Mouse (Mus musculus): ENCODE measurements around the gene Taldo1.
A peak's percentile ranks its signal among the peaks of the same experiment; 100 is the strongest.

The Taldo1 gene

GRCm38 (mm10) chr7:141391625-141392551 is at the start of gene Taldo1:
Gene Taldo1, plus strand, starts transcription at chr7:141392199.
- peak; percentile 97 for DNase-seq (ENCODE audit: low spot score)

GRCm38 (mm10) chr7:141343230-141343629 is 48.8 kb upstream of the Taldo1 start:
- DNase-seq (ENCODE audit: low spot score) = no peak

GRCm38 (mm10) chr7:141343696-141344095 is 48.3 kb upstream of the Taldo1 start:
- DNase-seq (ENCODE audit: low spot score) = no peak

- DNase-seq (ENCODE audit: low spot score) = no peak
Observed at GRCm38 (mm10) chr7:141344787-141345186, 47.2 kb upstream of the Taldo1 start.

GRCm38 (mm10) chr7:141351061-141351460 is 40.9 kb upstream of the Taldo1 start:
- DNase-seq (ENCODE audit: low spot score) = no peak

- no peak for DNase-seq (ENCODE audit: low spot score)
Observed at GRCm38 (mm10) chr7:141355051-141355450, 36.9 kb upstream of the Taldo1 start.

GRCm38 (mm10) chr7:141355626-141356326 is 36.2 kb upstream of the Taldo1 start:
- peak; percentile 43 for DNase-seq (ENCODE audit: low spot score)

GRCm38 (mm10) chr7:141356971-141357370 is 35.0 kb upstream of the Taldo1 start:
- DNase-seq (ENCODE audit: low spot score) = peak; percentile 50

- DNase-seq (ENCODE audit: low spot score) = no peak
Observed at GRCm38 (mm10) chr7:141361510-141361909, 30.5 kb upstream of the Taldo1 start.

- peak; percentile 87 for DNase-seq (ENCODE audit: low spot score)
Observed at GRCm38 (mm10) chr7:141363106-141363751, 28.8 kb upstream of the Taldo1 start.

- DNase-seq (ENCODE audit: low spot score) = no peak
Observed at GRCm38 (mm10) chr7:141363752-141364125, 28.3 kb upstream of the Taldo1 start.

GRCm38 (mm10) chr7:141364349-141365048 is 27.5 kb upstream of the Taldo1 start:
- no peak for DNase-seq (ENCODE audit: low spot score)

GRCm38 (mm10) chr7:141365049-141365445 is 27.0 kb upstream of the Taldo1 start:
- no peak for DNase-seq (ENCODE audit: low spot score)

GRCm38 (mm10) chr7:141367358-141367757 is 24.6 kb upstream of the Taldo1 start:
- no peak for DNase-seq (ENCODE audit: low spot score)

- no peak for DNase-seq (ENCODE audit: low spot score)
Observed at GRCm38 (mm10) chr7:141369918-141370317, 22.1 kb upstream of the Taldo1 start.

GRCm38 (mm10) chr7:141371942-141372595 is 19.9 kb upstream of the Taldo1 start:
- DNase-seq (ENCODE audit: low spot score) = no peak

- DNase-seq (ENCODE audit: low spot score) = no peak
Observed at GRCm38 (mm10) chr7:141373611-141374010, 18.4 kb upstream of the Taldo1 start.

GRCm38 (mm10) chr7:141374399-141374798 is 17.6 kb upstream of the Taldo1 start:
- no peak for DNase-seq (ENCODE audit: low spot score)

- DNase-seq (ENCODE audit: low spot score) = no peak
Observed at GRCm38 (mm10) chr7:141379584-141379983, 12.4 kb upstream of the Taldo1 start.

- peak; percentile 50 for DNase-seq (ENCODE audit: low spot score)
Observed at GRCm38 (mm10) chr7:141381068-141381835, 10.7 kb upstream of the Taldo1 start.

All from layer of hippocampus, adult 11-12 months (tissue).